Mouse (Mus musculus) heart, adult 2 months (tissue): ENCODE data around the gene Cdca4. TPM values are rescaled to one million over a fixed set of nuclear protein-coding genes. Genes with fewer than 3 reads are reported as not detected.
A peak's percentile ranks its signal among the peaks of the same experiment; 100 is the strongest.

Source experiments
- DNase-seq, 2 experiments: peaks; one replicate each; pipeline ENCODE4 v3.0.0; 2021
- H3K27ac ChIP-seq: fragments of 200-600 bp; 2 replicates; pipeline ENCODE4 v1.8.1; 2022
- H3K27me3 ChIP-seq: fragments of 200-500 bp; 2 replicates; pipeline ENCODE4 v1.6.1; 2012; ENCODE audit warnings: mild to moderate bottlenecking, low read length, inconsistent platforms, mixed read lengths; ENCODE audit not compliant: control insufficient read depth, insufficient read depth
- H3K36me3 ChIP-seq: fragments of 200-500 bp; 2 replicates; pipeline ENCODE4 v1.6.1; 2012; ENCODE audit warnings: low read length, inconsistent platforms; ENCODE audit not compliant: control insufficient read depth, insufficient read depth
- H3K4me1 ChIP-seq: fragments of 200-500 bp; 2 replicates; pipeline ENCODE4 v1.6.1; 2011; ENCODE audit warnings: low read length; ENCODE audit not compliant: control insufficient read depth, insufficient read depth
- H3K4me3 ChIP-seq: fragments of 200-600 bp; 2 replicates; pipeline ENCODE4 v1.8.1; 2022
- H3K79me2 ChIP-seq: fragments of 200-500 bp; replicated peaks from 2 replicates; pipeline ENCODE4 v1.6.1; 2012; ENCODE audit warnings: mild to moderate bottlenecking, inconsistent platforms, low read length, moderate library complexity, mixed read lengths; ENCODE audit not compliant: control insufficient read depth, insufficient read depth
- H3K9ac ChIP-seq: fragments of 200-500 bp; 2 replicates; pipeline ENCODE4 v1.6.1; 2012; ENCODE audit warnings: low read depth, mild to moderate bottlenecking, control low read depth, inconsistent platforms, low read length, mixed read lengths
- CTCF ChIP-seq: fragments of 200-600 bp; IDR thresholded peaks from 2 replicates; pipeline ENCODE4 v1.8.1; 2022; ENCODE audit warnings: antibody characterized with exemption, mild to moderate bottlenecking, moderate library complexity
- EP300 ChIP-seq: fragments of 200-500 bp; IDR thresholded peaks from 2 replicates; pipeline ENCODE4 v1.6.1; 2011; ENCODE audit warnings: low read depth, low read length, control low read depth; ENCODE audit not compliant: insufficient read depth
- POLR2A ChIP-seq: fragments of 200-500 bp; IDR thresholded peaks from 2 replicates; pipeline ENCODE4 v1.6.1; 2011; ENCODE audit warnings: mild to moderate bottlenecking, low read depth, low read length, control low read depth; ENCODE audit not compliant: insufficient read depth
- WGBS: fragments of 180-500 bp; shearing (Covaris S2); methylation state at CpG from one replicate; pipeline ENCODE4 v1.1.7; 2018; 5-methylcytosine and 5-hydroxymethylcytosine counted together
- intact Hi-C: fragments of 180-260 bp; cut with DNase I; formaldehyde crosslinking; loops from one replicate; pipeline ENCODE4 v1.15.1; 2025
- polyA plus RNA-seq: library from polyadenylated mRNA; depleted of rRNA; stranded (reverse); fragments of >200 nt; gene quantifications from 2 replicates; pipeline ENCODE4 v1.2.3, GENCODE M21; 2012
- total RNA-seq, 2 experiments: library from RNA; stranded (reverse); gene quantifications; 2 replicates each; pipeline ENCODE4 v1.2.3; 2021

The Cdca4 gene
- total and polyA plus RNA-seq, 3 experiments: 5.3 to 7.6 (median 6.6) TPM

GRCm38 (mm10) chr12:112801864-112802846, 27.1 kb downstream of the Cdca4 start, which contains the start of gene Ahnak2:
TSS of gene Ahnak2 (minus strand) at chr12:112802657.
- no peak within 1 kb of the TSS for H3K27ac ChIP-seq
- H3K4me1 ChIP-seq: peaks cover 3% of the 10 kb centered on the region; the same call in 1 of the 2 replicates
- peaks cover 2% of the 10 kb centered on the region; the same call in 1 of the 2 replicates for H3K27me3 ChIP-seq
- no peaks in the 10 kb centered on the region for H3K36me3 ChIP-seq
- TF ChIP-seq CTCF (no peak), EP300 (no peak), POLR2A (no peak)
- H3K79me2 ChIP-seq: no peaks in the 10 kb centered on the region
- WGBS: 6% methylated on average over 62 of the region's 69 CpGs
- H3K4me3 ChIP-seq: peak within 1 kb of the TSS; percentile 39
- no peak for DNase-seq
- H3K9ac ChIP-seq: peak within 1 kb of the TSS; percentile 61
- intact Hi-C loops: no loop called here

GRCm38 (mm10) chr12:112800476-112800875, 28.7 kb downstream of the Cdca4 start:
- peaks cover 3% of the 10 kb centered on the region; the same call in 1 of the 2 replicates for H3K4me1 ChIP-seq
- no peak overlapping the region for H3K9ac ChIP-seq
- no peaks in the 10 kb centered on the region for H3K36me3 ChIP-seq
- TF ChIP-seq POLR2A (no peak), EP300 (0 out of 2 replicates have a peak, but pooled peaks have one; percentile 18), CTCF (peak; percentile 90)
- DNase-seq: peak; percentile 68 to 75
- H3K4me3 ChIP-seq: no peak overlapping the region
- no peak overlapping the region for H3K27ac ChIP-seq
- 13% methylated on average over 4 of the region's 4 CpGs for WGBS
- no peaks in the 10 kb centered on the region for H3K79me2 ChIP-seq
- intact Hi-C loops: loop anchor here (1.0 kb wide), 1 partner anchor 43 kb away; no protein-coding TSS in a partner anchor
- peaks cover 2% of the 10 kb centered on the region; the same call in 1 of the 2 replicates for H3K27me3 ChIP-seq

- H3K79me2 ChIP-seq: no peaks in the 10 kb centered on the region
- 77% methylated on average over 10 of the region's 10 CpGs for WGBS
- no peaks in the 10 kb centered on the region for H3K36me3 ChIP-seq
- H3K27ac ChIP-seq: no peak overlapping the region
- peaks cover 3% of the 10 kb centered on the region; the same call in 1 of the 2 replicates for H3K4me1 ChIP-seq
- DNase-seq: no peak
- TF ChIP-seq POLR2A (no peak), EP300 (no peak), CTCF (no peak)
- intact Hi-C loops: no loop called here
- no peak overlapping the region for H3K4me3 ChIP-seq
- no peak overlapping the region for H3K9ac ChIP-seq
- peaks cover 2% of the 10 kb centered on the region; the same call in 1 of the 2 replicates for H3K27me3 ChIP-seq
Observed at GRCm38 (mm10) chr12:112799237-112799970, 29.8 kb downstream of the Cdca4 start.

DNA sequence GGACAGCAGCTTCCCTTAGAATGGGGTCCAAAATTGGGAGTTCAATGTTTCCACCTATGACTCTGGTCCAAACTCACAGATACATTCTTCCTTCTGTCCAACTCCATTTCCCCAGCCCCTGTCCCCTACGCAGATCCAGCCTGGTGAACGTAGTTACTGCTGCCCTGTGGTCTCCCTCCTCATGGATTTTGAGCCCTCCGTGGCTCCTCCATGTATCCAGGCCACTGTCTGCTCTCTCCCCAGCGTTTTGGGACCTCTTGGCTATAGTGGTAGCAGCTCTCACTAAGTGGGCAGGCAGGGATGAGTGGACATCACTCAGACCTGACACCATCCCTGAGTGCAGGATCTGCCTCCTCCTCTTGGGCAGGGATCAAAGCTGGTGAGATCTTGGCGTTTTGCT, 30.5 kb downstream of the Cdca4 start:
- intact Hi-C loops: no loop called here
- H3K9ac ChIP-seq: no peak overlapping the region
- 79% methylated on average over 5 of the region's 5 CpGs for WGBS
- H3K27me3 ChIP-seq: peaks cover 2% of the 10 kb centered on the region; the same call in 1 of the 2 replicates
- H3K4me3 ChIP-seq: no peak overlapping the region
- peaks cover 9% of the 10 kb centered on the region for H3K4me1 ChIP-seq
- TF ChIP-seq CTCF: no peak
- TF ChIP-seq EP300: no peak
- no peak for TF ChIP-seq POLR2A
- H3K27ac ChIP-seq: no peak overlapping the region
- DNase-seq: no peak
- H3K36me3 ChIP-seq: no peaks in the 10 kb centered on the region
- no peaks in the 10 kb centered on the region for H3K79me2 ChIP-seq

DNA sequence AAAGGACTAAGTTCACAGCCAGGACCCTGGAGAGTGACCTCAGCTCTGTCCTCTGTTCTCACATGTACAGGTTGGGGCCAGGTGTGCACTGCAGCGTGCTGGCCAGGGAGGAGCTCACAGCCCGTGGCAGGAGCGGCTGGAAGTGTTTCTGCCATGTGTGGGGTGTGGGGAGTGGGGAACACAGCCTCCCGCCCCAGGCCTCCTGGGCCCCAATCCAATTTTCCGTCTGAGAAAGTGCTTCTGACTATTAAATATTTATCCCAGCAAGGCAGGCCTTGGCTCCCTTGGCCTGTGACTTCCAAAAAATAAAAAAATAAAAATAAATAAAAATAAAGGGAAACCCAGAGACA, 30.9 kb downstream of the Cdca4 start:
- H3K36me3 ChIP-seq: no peaks in the 10 kb centered on the region
- 32% methylated on average over 5 of the region's 5 CpGs for WGBS
- no peak overlapping the region for H3K4me3 ChIP-seq
- intact Hi-C loops: no loop called here
- no peaks in the 10 kb centered on the region for H3K79me2 ChIP-seq
- no peak for DNase-seq
- peaks cover 2% of the 10 kb centered on the region; the same call in 1 of the 2 replicates for H3K27me3 ChIP-seq
- H3K9ac ChIP-seq: 0 out of 2 replicates have a peak overlapping the region, but pooled peaks have one; percentile 10
- no peak overlapping the region for H3K27ac ChIP-seq
- H3K4me1 ChIP-seq: peaks cover 11% of the 10 kb centered on the region
- TF ChIP-seq POLR2A: no peak
- TF ChIP-seq EP300: no peak
- TF ChIP-seq CTCF: no peak
